Mouse (Mus musculus) limb, embryonic 10.5 days (tissue): Measurements from ENCODE around the gene Celf2. TPM values are rescaled to one million over a fixed set of nuclear protein-coding genes. Genes with fewer than 3 reads are reported as not detected.

Experiments used
- DNase-seq: peaks from one replicate; pipeline ENCODE4 v3.0.0-alpha.2; 2017; ENCODE audit warnings: low spot score
- H3K27ac ChIP-seq: fragments of 300-500 bp; sonication (generic); 2 replicates; pipeline ENCODE4 v1.5.1; 2016; ENCODE audit warnings: mild to moderate bottlenecking
- H3K27me3 ChIP-seq: fragments of 300-500 bp; sonication (generic); 2 replicates; pipeline ENCODE4 v1.6.1; 2016; ENCODE audit warnings: low read depth, mild to moderate bottlenecking; ENCODE audit not compliant: poor library complexity, severe bottlenecking
- H3K36me3 ChIP-seq: fragments of 300-500 bp; sonication (generic); 2 replicates; pipeline ENCODE4 v1.6.1; 2016; ENCODE audit warnings: mild to moderate bottlenecking, moderate library complexity
- H3K4me1 ChIP-seq: fragments of 300-500 bp; sonication (generic); 2 replicates; pipeline ENCODE4 v1.6.1; 2016
- H3K4me3 ChIP-seq: fragments of 300-500 bp; sonication (generic); 2 replicates; pipeline ENCODE4 v1.5.1; 2016; ENCODE audit warnings: mild to moderate bottlenecking, moderate library complexity
- H3K9me3 ChIP-seq: fragments of 300-500 bp; sonication (generic); replicated peaks from 2 replicates; pipeline ENCODE4 v1.6.1; 2016; ENCODE audit warnings: mild to moderate bottlenecking
- WGBS: fragments of 180-500 bp; shearing (Covaris S2); methylation state at CpG from one replicate; pipeline ENCODE4 v1.1.7; 2016; 5-methylcytosine and 5-hydroxymethylcytosine counted together
- polyA plus RNA-seq: library from polyadenylated mRNA; unstranded; fragments of >200 nt; fragmentation: Nextera tagmentation; extraction: Ambion mirVana; gene quantifications from 2 replicates; pipeline ENCODE4 v1.2.1, GENCODE M21; 2016

Gene Celf2
- polyA plus RNA-seq, 1 experiment from 2014 or later = 16.2 TPM

GRCm38 (mm10) chr2:7043770-7044459 is 465.4 kb downstream of the Celf2 start:
- no peaks in the 10 kb centered on the region for H3K27me3 ChIP-seq
- no peak overlapping the region for H3K27ac ChIP-seq
- H3K4me1 ChIP-seq = no peaks in the 10 kb centered on the region
- H3K9me3 ChIP-seq = no peaks in the 10 kb centered on the region; the same call in 1 of the 2 replicates
- H3K36me3 ChIP-seq = no peaks in the 10 kb centered on the region
- WGBS = 76% methylated on average over 6 of the region's 6 CpGs
- DNase-seq = no peak
- H3K4me3 ChIP-seq = no peak overlapping the region

- no peaks in the 10 kb centered on the region for H3K27me3 ChIP-seq
- H3K4me3 ChIP-seq = no peak overlapping the region
- H3K36me3 ChIP-seq = no peaks in the 10 kb centered on the region
- WGBS = 74% methylated on average over 1 of the region's 1 CpGs
- no peak overlapping the region for H3K27ac ChIP-seq
- no peaks in the 10 kb centered on the region for H3K9me3 ChIP-seq
- 0 out of 2 replicates have a peak, but pooled peaks cover 6% of the 10 kb centered on the region for H3K4me1 ChIP-seq
- DNase-seq = no peak
These were observed 468.4 kb downstream of the Celf2 start for GRCm38 (mm10) chr2:7040940-7041339.

- no peaks in the 10 kb centered on the region for H3K36me3 ChIP-seq
- no peak overlapping the region for H3K4me3 ChIP-seq
- no peak for DNase-seq
- H3K9me3 ChIP-seq = no peaks in the 10 kb centered on the region
- H3K27me3 ChIP-seq = no peaks in the 10 kb centered on the region
- 95% methylated on average over 4 of the region's 4 CpGs for WGBS
- no peak overlapping the region for H3K27ac ChIP-seq
- 0 out of 2 replicates have a peak, but pooled peaks cover 6% of the 10 kb centered on the region for H3K4me1 ChIP-seq
These were observed 470.4 kb downstream of the Celf2 start for GRCm38 (mm10) chr2:7038991-7039390.

GRCm38 (mm10) chr2:7031389-7031788 is 478.0 kb downstream of the Celf2 start:
- H3K4me1 ChIP-seq = 0 out of 2 replicates have a peak, but pooled peaks cover 4% of the 10 kb centered on the region
- H3K27me3 ChIP-seq = no peaks in the 10 kb centered on the region
- no peak overlapping the region for H3K4me3 ChIP-seq
- 91% methylated on average over 1 of the region's 1 CpGs for WGBS
- no peak overlapping the region for H3K27ac ChIP-seq
- no peak for DNase-seq
- H3K36me3 ChIP-seq = no peaks in the 10 kb centered on the region
- no peaks in the 10 kb centered on the region for H3K9me3 ChIP-seq

GRCm38 (mm10) chr2:7026737-7027136 is 482.6 kb downstream of the Celf2 start:
- Histone ChIP-seq H3K4me1 (no peaks in the 10 kb centered on the region), H3K4me3 (no peak overlapping the region), H3K36me3 (no peaks in the 10 kb centered on the region), H3K27me3 (no peaks in the 10 kb centered on the region), H3K9me3 (no peaks in the 10 kb centered on the region), H3K27ac (no peak overlapping the region)
- 80% methylated on average over 1 of the region's 1 CpGs for WGBS
- no peak for DNase-seq

GRCm38 (mm10) chr2:7025594-7025993 is 483.8 kb downstream of the Celf2 start:
- Histone ChIP-seq H3K36me3 (no peaks in the 10 kb centered on the region), H3K4me3 (no peak overlapping the region), H3K4me1 (no peaks in the 10 kb centered on the region), H3K9me3 (no peaks in the 10 kb centered on the region), H3K27ac (no peak overlapping the region), H3K27me3 (no peaks in the 10 kb centered on the region)
- no peak for DNase-seq
- 77% methylated on average over 5 of the region's 5 CpGs for WGBS

- Histone ChIP-seq H3K27ac (no peak overlapping the region), H3K4me1 (no peaks in the 10 kb centered on the region), H3K9me3 (no peaks in the 10 kb centered on the region), H3K36me3 (no peaks in the 10 kb centered on the region), H3K27me3 (no peaks in the 10 kb centered on the region), H3K4me3 (no peak overlapping the region)
- no peak for DNase-seq
- WGBS = 72% methylated on average over 3 of the region's 3 CpGs
These were observed 487.2 kb downstream of the Celf2 start for GRCm38 (mm10) chr2:7022184-7022583.

- Histone ChIP-seq H3K36me3 (no peaks in the 10 kb centered on the region), H3K27me3 (no peaks in the 10 kb centered on the region), H3K27ac (no peak overlapping the region), H3K4me3 (no peak overlapping the region), H3K9me3 (no peaks in the 10 kb centered on the region), H3K4me1 (no peaks in the 10 kb centered on the region)
- 91% methylated on average over 6 of the region's 6 CpGs for WGBS
- no peak for DNase-seq
These were observed 491.8 kb downstream of the Celf2 start for GRCm38 (mm10) chr2:7017384-7018113.

- H3K27me3 ChIP-seq = no peaks in the 10 kb centered on the region
- WGBS = 91% methylated on average over 5 of the region's 5 CpGs
- H3K27ac ChIP-seq = no peak overlapping the region
- no peaks in the 10 kb centered on the region for H3K4me1 ChIP-seq
- DNase-seq = no peak
- no peaks in the 10 kb centered on the region for H3K36me3 ChIP-seq
- no peaks in the 10 kb centered on the region for H3K9me3 ChIP-seq
- H3K4me3 ChIP-seq = no peak overlapping the region
These were observed 496.2 kb downstream of the Celf2 start for GRCm38 (mm10) chr2:7013126-7013525.

GRCm38 (mm10) chr2:7006816-7007215 is 502.5 kb downstream of the Celf2 start:
- H3K27me3 ChIP-seq = no peaks in the 10 kb centered on the region
- H3K9me3 ChIP-seq = no peaks in the 10 kb centered on the region
- 92% methylated on average over 3 of the region's 3 CpGs for WGBS
- no peaks in the 10 kb centered on the region for H3K36me3 ChIP-seq
- no peak overlapping the region for H3K4me3 ChIP-seq
- no peaks in the 10 kb centered on the region for H3K4me1 ChIP-seq
- H3K27ac ChIP-seq = no peak overlapping the region
- DNase-seq = no peak

- Histone ChIP-seq H3K4me3 (no peak overlapping the region), H3K9me3 (no peaks in the 10 kb centered on the region), H3K27ac (no peak overlapping the region), H3K27me3 (no peaks in the 10 kb centered on the region), H3K4me1 (no peaks in the 10 kb centered on the region), H3K36me3 (no peaks in the 10 kb centered on the region)
- WGBS = 66% methylated on average over 2 of the region's 2 CpGs
- DNase-seq = no peak
These were observed 507.4 kb downstream of the Celf2 start for GRCm38 (mm10) chr2:7001967-7002366.

GRCm38 (mm10) chr2:6991010-6991421 is 518.3 kb downstream of the Celf2 start:
- no peak for DNase-seq
- Histone ChIP-seq H3K9me3 (no peaks in the 10 kb centered on the region), H3K27me3 (no peaks in the 10 kb centered on the region), H3K4me3 (no peak overlapping the region), H3K4me1 (no peaks in the 10 kb centered on the region), H3K27ac (no peak overlapping the region), H3K36me3 (no peaks in the 10 kb centered on the region)
- 84% methylated on average over 5 of the region's 5 CpGs for WGBS

- no peaks in the 10 kb centered on the region for H3K27me3 ChIP-seq
- no peaks in the 10 kb centered on the region for H3K36me3 ChIP-seq
- WGBS = 15% methylated on average over 4 of the region's 4 CpGs
- H3K27ac ChIP-seq = no peak overlapping the region
- DNase-seq = no peak
- H3K4me1 ChIP-seq = no peaks in the 10 kb centered on the region
- H3K4me3 ChIP-seq = no peak overlapping the region
- no peaks in the 10 kb centered on the region for H3K9me3 ChIP-seq
These were observed 523.7 kb downstream of the Celf2 start for GRCm38 (mm10) chr2:6985706-6986105.
